8 mouse cellular contexts compared by ENCODE assay signal in genomic region chr5:33018189-33018560, GRCm38 (mm10). TPM values are rescaled to one million over a fixed set of nuclear protein-coding genes. Genes with fewer than 3 reads are reported as not detected.
A peak's percentile ranks its signal among the peaks of the same experiment; 100 is the strongest.
DNase-seq lines count a peak whose midpoint lies in the region; ATAC-seq and TF ChIP-seq lines count a peak whose summit lies in the region.

No protein-coding gene starts in this region.

- TF ChIP-seq EP300 in CH12.LX (IDR thresholded peaks at IDR 0.05; ENCODE audit: low read length), result no peak

- WGBS in forebrain, embryonic 15.5 days, result 3% methylated on average over 15 of the region's 15 CpGs
- WGBS in macrophage (ENCODE audit: missing documents), result 2% methylated on average over 15 of the region's 15 CpGs

- H3K27ac ChIP-seq in gastrocnemius, adult 2 months, result peak overlapping the region; percentile 96
- H3K27ac ChIP-seq in CH12.LX (ENCODE audit: insufficient read depth, low read depth), result peak overlapping the region; percentile 21; the same call in 1 of the 2 replicates
- H3K27ac ChIP-seq in forebrain, embryonic 15.5 days (replicated peaks), result peak overlapping the region; percentile 99
- H3K27ac ChIP-seq in macrophage, result peak overlapping the region; percentile 92

- TF ChIP-seq POLR2A in CH12.LX (IDR thresholded peaks at IDR 0.05; ENCODE audit: low read depth, low read length), result no peak

- no peak for TF ChIP-seq RAD21 in CH12.LX (IDR thresholded peaks at IDR 0.05; ENCODE audit: low read depth, low read length)

- no peak; the same call in 1 of the 2 replicates for ATAC-seq in forebrain, embryonic 15.5 days (replicated peaks)

- peak overlapping the region; percentile 74 for H3K4me2 ChIP-seq in CH12.LX (ENCODE audit: insufficient read depth, low read depth, poor library complexity, severe bottlenecking)
- H3K4me2 ChIP-seq in forebrain, embryonic 15.5 days (replicated peaks), result peak overlapping the region; percentile 59

- peak overlapping the region; percentile 90 for H3K4me3 ChIP-seq in gastrocnemius, adult 2 months
- peak overlapping the region; percentile 48 to 67 (median 57) for H3K4me3 ChIP-seq in CH12.LX (replicated peaks in 1 of 3; ENCODE audit: low read depth in 2 of 3, low read length in 2 of 3, poor library complexity in 1 of 3)
- peak overlapping the region; percentile 71 for H3K4me3 ChIP-seq in forebrain, embryonic 15.5 days
- H3K4me3 ChIP-seq in macrophage (ENCODE audit: inconsistent target), result peak overlapping the region; percentile 49

- dilution Hi-C loops in CH12.LX (cut with MboI; ENCODE audit: extremely low pct_ligation_motif_present, extremely low pct_unique_long_range_greater_than_20kb, low sequenced_read_pairs), result no loop called here

- H3K27me3 ChIP-seq in CH12.LX (replicated peaks), result peaks cover 6% of the 10 kb centered on the region
- H3K27me3 ChIP-seq in forebrain, embryonic 15.5 days, result no peaks in the 10 kb centered on the region

- intact Hi-C loops in gastrocnemius, adult 2 months (cut with DNase I), result no loop called here
- intact Hi-C loops in gastrocnemius, postnatal 14 days (cut with DNase I; ENCODE audit: low total_unique reads), result no loop called here

- H3K9ac ChIP-seq in CH12.LX (ENCODE audit: insufficient read depth, low read depth), result peak overlapping the region; percentile 67
- H3K9ac ChIP-seq in forebrain, embryonic 15.5 days (replicated peaks), result peak overlapping the region; percentile 62

- TF ChIP-seq CTCF in gastrocnemius, adult 2 months (IDR thresholded peaks at IDR 0.05), result no peak
- no peak for TF ChIP-seq CTCF in CH12.LX (conservative IDR thresholded peaks at IDR 0.05 in 1 of 2, IDR thresholded peaks at IDR 0.05 in 1 of 2; ENCODE audit: low read depth in 2 of 2, low read length in 2 of 2)

- no peaks in the 10 kb centered on the region for H3K9me3 ChIP-seq in CH12.LX (replicated peaks; ENCODE audit: low read length)
- no peaks in the 10 kb centered on the region for H3K9me3 ChIP-seq in forebrain, embryonic 15.5 days

- in situ Hi-C loops in CH12.LX (cut with MboI; ENCODE audit: low pct_ligation_motif_present, low pct_unique_long_range_greater_than_20kb, low sequenced_read_pairs), result no loop called here

- no peak for DNase-seq in gastrocnemius, adult 2 months
- DNase-seq in gastrocnemius, postnatal 14 days, result no peak
- DNase-seq in CH12.LX (ENCODE audit: extremely low read depth), result no peak
- DNase-seq in right cerebral cortex, adult 18-20 months, result no peak
- no peak for DNase-seq in testis, postnatal 10 days (ENCODE audit: low spot score)
- no peak for DNase-seq in adrenal gland, adult 2 months

- peaks cover 38% of the 10 kb centered on the region for H3K79me2 ChIP-seq in CH12.LX (replicated peaks; ENCODE audit: control insufficient read depth, extremely low read depth, insufficient read depth, poor library complexity, severe bottlenecking)
- peaks cover 40% of the 10 kb centered on the region for H3K79me2 ChIP-seq in macrophage (ENCODE audit: inconsistent target)

- peaks cover 4 to 17% of the 10 kb centered on the region in 2 experiments for H3K36me3 ChIP-seq in CH12.LX (replicated peaks in 1 of 2; ENCODE audit: control insufficient read depth in 1 of 2, insufficient read depth in 1 of 2, low read length in 1 of 2)
- no peaks in the 10 kb centered on the region for H3K36me3 ChIP-seq in forebrain, embryonic 15.5 days
- H3K36me3 ChIP-seq in macrophage (ENCODE audit: inconsistent target), result 0 out of 2 replicates have a peak, but pooled peaks cover 5% of the 10 kb centered on the region

- H3K4me1 ChIP-seq in CH12.LX (ENCODE audit: control insufficient read depth in 1 of 2, insufficient read depth in 2 of 2), result peaks cover 1 to 34% of the 10 kb centered on the region in 2 experiments; a peak in 2 of 4 replicates
- peaks cover 40% of the 10 kb centered on the region for H3K4me1 ChIP-seq in forebrain, embryonic 15.5 days

TF ChIP-seq in CH12.LX, 34 proteins besides CTCF, POLR2A, EP300 and RAD21:
- TF ChIP-seq GABPA (IDR thresholded peaks at IDR 0.05; ENCODE audit: insufficient replicate concordance, low read depth, low read length) (no peak), SIN3A (IDR thresholded peaks at IDR 0.05; ENCODE audit: low read length) (peak; percentile 3; the same call in 1 of the 2 replicates)
TF ChIP-seq in CH12.LX: peak in this region for 1.

RNA-seq across cellular contexts. Expression of gene Ywhah, which starts 0.4 kb away (rescaled TPM):
- 10 to 100 TPM; 39.5 to 59.5 TPM for total RNA-seq in gastrocnemius, adult 2 months (2021)
- total RNA-seq in gastrocnemius, postnatal 14 days (2021), result 10 to 100 TPM; 68.9 to 81.7 TPM
- total RNA-seq in CH12.LX (2012; rRNA removed), result 63.3 and 78.6 TPM in 2 replicates
- total RNA-seq in CH12.LX (2014; rRNA removed), result 188 and 190 TPM in 2 replicates
- 320 and 355 TPM in 2 replicates for polyA plus RNA-seq in CH12.LX (2012; ENCODE audit: insufficient read length, low read depth)
- polyA plus RNA-seq in forebrain, embryonic 15.5 days (2015; fragmentation: Nextera tagmentation; extraction: Ambion mirVana), result 569 and 595 TPM in 2 replicates
- total RNA-seq in macrophage (2018; cell fraction: chromatin; rRNA removed), result 100 to 1,000 TPM in 17 of 26 experiments, 10 to 100 TPM in 9; 50.8 to 209 (median 111) TPM
- total RNA-seq in macrophage (2018; cell fraction: cytosol; rRNA removed), result 100 to 1,000 TPM; 225 to 402 (median 294) TPM
- 100 to 1,000 TPM in 25 of 26 experiments, 10 to 100 TPM in 1; 90.1 to 310 (median 159) TPM for total RNA-seq in macrophage (2018; cell fraction: nucleus; rRNA removed)
- 285 to 859 TPM (median 563 TPM) in 3 replicates for polyA plus RNA-seq in macrophage (2018)
- total RNA-seq in adrenal gland, adult 2 months (2021), result 100 to 1,000 TPM; 167 to 190 TPM
- polyA plus RNA-seq in adrenal gland, adult 2 months (2012; rRNA removed), result 128 and 132 TPM in 2 replicates

Comparison
In these comparisons a context has a peak if more than half of its experiments do, and no peak if none do; other contexts are left out.
1. H3K27ac ChIP-seq: peak in every context shown above with its lines; median percentile 99 in forebrain, embryonic 15.5 days; 96 in gastrocnemius, adult 2 months; 92 in macrophage; 21 in CH12.LX.